Mouse (Mus musculus): ENCODE measurements around the gene Mrpl54. TPM values are rescaled to one million over a fixed set of nuclear protein-coding genes. Genes with fewer than 3 reads are reported as not detected.

Mrpl54 gene
- polyA plus RNA-seq, 1 experiment from 2014 or later = 130 TPM

- Histone ChIP-seq H3K4me3 (ENCODE audit: low read depth, low read length) (no peak overlapping the region), H3K36me3 (ENCODE audit: control insufficient read depth, insufficient read depth, low read length) (peaks cover 8% of the 10 kb centered on the region), H3K27me3 (ENCODE audit: control insufficient read depth, insufficient read depth, low read depth, low read length) (peaks cover 6% of the 10 kb centered on the region; the same call in 1 of the 2 replicates), H3K9me3 (replicated peaks; ENCODE audit: control insufficient read depth, low read length, poor library complexity, severe bottlenecking) (no peaks in the 10 kb centered on the region), H3K4me2 (ENCODE audit: low read length) (no peak overlapping the region), H3K4me1 (ENCODE audit: control insufficient read depth, insufficient read depth, low read length) (no peaks in the 10 kb centered on the region), H3K27ac (ENCODE audit: low read length) (no peak overlapping the region), H3K9ac (ENCODE audit: low read depth, low read length) (0 out of 2 replicates have a peak overlapping the region, but pooled peaks have one; percentile 34)
- peak; percentile 1; the same call in 1 of the 2 replicates for ATAC-seq
- WGBS = 75% methylated on average over 4 of the region's 4 CpGs
Measured at GRCm38 (mm10) chr10:81244146-81244545, 22.6 kb downstream of the Mrpl54 start.

DNA sequence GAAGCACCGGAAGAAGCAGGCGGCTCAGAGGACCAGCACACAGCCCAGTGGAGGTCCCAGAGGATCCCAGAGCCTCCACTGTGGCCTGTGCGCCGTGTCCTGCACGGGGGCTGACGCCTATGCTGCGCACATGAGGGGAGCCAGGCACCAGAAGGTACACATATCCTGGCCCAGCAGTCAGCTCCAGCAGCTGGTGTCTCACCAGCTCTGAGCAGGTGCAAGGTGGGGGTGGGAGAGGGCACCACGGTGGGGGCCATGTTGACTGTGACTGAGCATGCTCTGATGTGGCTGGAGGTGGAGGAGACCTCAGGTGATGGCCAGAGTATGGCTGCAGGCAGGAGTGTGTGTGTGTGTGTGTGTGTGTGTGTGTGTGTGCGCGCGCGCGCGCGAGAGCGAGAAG is 24.7 kb downstream of the Mrpl54 start:
- ATAC-seq = no peak
- 88% methylated on average over 16 of the region's 16 CpGs for WGBS
- Histone ChIP-seq H3K9me3 (replicated peaks; ENCODE audit: control insufficient read depth, low read length, poor library complexity, severe bottlenecking) (no peaks in the 10 kb centered on the region), H3K27ac (ENCODE audit: low read length) (no peak overlapping the region), H3K27me3 (ENCODE audit: control insufficient read depth, insufficient read depth, low read depth, low read length) (peaks cover 7% of the 10 kb centered on the region; the same call in 1 of the 2 replicates), H3K4me3 (ENCODE audit: low read depth, low read length) (no peak overlapping the region), H3K4me1 (ENCODE audit: control insufficient read depth, insufficient read depth, low read length) (no peaks in the 10 kb centered on the region), H3K4me2 (ENCODE audit: low read length) (no peak overlapping the region), H3K36me3 (ENCODE audit: control insufficient read depth, insufficient read depth, low read length) (peaks cover 6% of the 10 kb centered on the region; the same call in 1 of the 2 replicates), H3K9ac (ENCODE audit: low read depth, low read length) (no peak overlapping the region)

DNA sequence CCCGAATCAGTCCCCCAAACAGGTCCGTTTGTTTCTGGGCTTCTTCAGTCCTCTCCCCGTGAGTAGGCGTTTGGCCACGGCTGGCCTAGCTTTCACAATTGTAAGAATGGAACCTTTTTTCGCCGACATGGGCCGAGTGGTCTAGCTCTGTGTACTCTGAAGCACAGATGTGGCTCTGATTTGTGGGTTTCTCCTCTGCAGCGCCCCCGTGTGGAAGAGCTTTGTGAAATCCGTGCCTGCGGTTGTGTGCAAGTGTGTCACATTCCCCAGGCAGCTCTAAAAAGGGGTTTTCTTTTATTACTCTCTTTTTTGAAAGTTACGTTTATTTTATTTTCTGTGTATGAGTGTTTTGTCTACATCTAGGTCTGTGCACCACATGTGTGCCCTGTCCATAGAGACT is 25.9 kb downstream of the Mrpl54 start:
- no peaks in the 10 kb centered on the region for H3K9me3 ChIP-seq (replicated peaks; ENCODE audit: control insufficient read depth, low read length, poor library complexity, severe bottlenecking)
- WGBS = 22% methylated on average over 13 of the region's 13 CpGs
- no peak overlapping the region for H3K9ac ChIP-seq (ENCODE audit: low read depth, low read length)
- H3K4me1 ChIP-seq (ENCODE audit: control insufficient read depth, insufficient read depth, low read length) = no peaks in the 10 kb centered on the region
- peaks cover 3% of the 10 kb centered on the region; the same call in 1 of the 2 replicates for H3K36me3 ChIP-seq (ENCODE audit: control insufficient read depth, insufficient read depth, low read length)
- ATAC-seq = no peak
- H3K27me3 ChIP-seq (ENCODE audit: control insufficient read depth, insufficient read depth, low read depth, low read length) = peaks cover 7% of the 10 kb centered on the region; the same call in 1 of the 2 replicates
- no peak overlapping the region for H3K27ac ChIP-seq (ENCODE audit: low read length)
- H3K4me2 ChIP-seq (ENCODE audit: low read length) = no peak overlapping the region
- H3K4me3 ChIP-seq (ENCODE audit: low read depth, low read length) = no peak overlapping the region

GRCm38 (mm10) chr10:81238618-81239017 is 28.1 kb downstream of the Mrpl54 start:
- no peak for ATAC-seq
- peaks cover 3% of the 10 kb centered on the region; the same call in 1 of the 2 replicates for H3K36me3 ChIP-seq (ENCODE audit: control insufficient read depth, insufficient read depth, low read length)
- WGBS = 77% methylated on average over 2 of the region's 2 CpGs

DNA sequence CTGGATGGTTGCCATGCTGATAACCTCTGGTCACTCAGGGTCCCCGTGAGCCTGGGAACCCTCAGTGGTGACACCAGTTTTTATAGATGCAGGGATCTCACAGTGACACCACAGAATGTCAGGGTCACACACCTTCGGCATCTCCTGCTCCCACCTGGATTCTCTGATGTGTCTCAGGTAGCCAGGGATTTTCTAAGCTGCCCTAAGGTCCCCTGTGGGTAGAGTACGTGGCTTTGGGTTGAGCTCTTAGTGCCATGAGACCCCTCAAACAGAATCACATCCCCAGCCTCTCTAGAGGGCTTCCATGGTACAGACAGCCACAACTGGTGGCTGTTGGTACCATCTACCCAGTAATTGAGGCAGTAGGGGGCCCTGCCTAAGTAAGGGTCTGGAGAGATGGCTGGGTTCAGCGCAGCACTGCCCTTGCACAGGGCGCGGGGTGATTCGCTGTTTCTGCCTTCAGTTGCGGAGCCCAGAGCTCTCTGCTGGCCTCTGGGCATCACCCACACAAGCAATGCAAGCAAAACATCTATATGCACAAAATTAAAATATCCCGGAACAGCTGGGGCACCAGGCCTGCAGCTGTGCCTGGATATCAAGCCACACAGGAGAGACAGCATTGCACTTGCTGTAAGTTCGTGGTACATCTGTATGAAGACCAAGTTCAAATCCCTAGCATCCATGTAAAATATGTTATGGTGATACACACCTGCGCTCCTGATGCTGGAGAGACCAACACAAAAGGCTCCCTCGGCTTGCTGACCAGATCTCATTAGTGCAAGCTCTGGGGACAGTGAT is 30.1 kb downstream of the Mrpl54 start:
- Histone ChIP-seq H3K27ac (ENCODE audit: low read length) (no peak overlapping the region), H3K4me1 (ENCODE audit: control insufficient read depth, insufficient read depth, low read length) (peaks cover 10% of the 10 kb centered on the region), H3K4me3 (ENCODE audit: low read depth, low read length) (no peak overlapping the region), H3K9ac (ENCODE audit: low read depth, low read length) (no peak overlapping the region), H3K36me3 (ENCODE audit: control insufficient read depth, insufficient read depth, low read length) (no peaks in the 10 kb centered on the region), H3K4me2 (ENCODE audit: low read length) (no peak overlapping the region), H3K9me3 (replicated peaks; ENCODE audit: control insufficient read depth, low read length, poor library complexity, severe bottlenecking) (no peaks in the 10 kb centered on the region), H3K27me3 (ENCODE audit: control insufficient read depth, insufficient read depth, low read depth, low read length) (peaks cover 7% of the 10 kb centered on the region; the same call in 1 of the 2 replicates)
- WGBS = 86% methylated on average over 12 of the region's 12 CpGs
- ATAC-seq = no peak

More at GRCm38 (mm10) chr10:81238618-81239017, 28.1 kb downstream of the Mrpl54 start:
- no peak overlapping the region for H3K9ac ChIP-seq (ENCODE audit: low read depth, low read length)
- H3K4me3 ChIP-seq (ENCODE audit: low read depth, low read length) = no peak overlapping the region
- peaks cover 7% of the 10 kb centered on the region; the same call in 1 of the 2 replicates for H3K27me3 ChIP-seq (ENCODE audit: control insufficient read depth, insufficient read depth, low read depth, low read length)
- no peak overlapping the region for H3K4me2 ChIP-seq (ENCODE audit: low read length)
- no peaks in the 10 kb centered on the region for H3K9me3 ChIP-seq (replicated peaks; ENCODE audit: control insufficient read depth, low read length, poor library complexity, severe bottlenecking)
- no peak overlapping the region for H3K27ac ChIP-seq (ENCODE audit: low read length)
- H3K4me1 ChIP-seq (ENCODE audit: control insufficient read depth, insufficient read depth, low read length) = peaks cover 4% of the 10 kb centered on the region

DNA sequence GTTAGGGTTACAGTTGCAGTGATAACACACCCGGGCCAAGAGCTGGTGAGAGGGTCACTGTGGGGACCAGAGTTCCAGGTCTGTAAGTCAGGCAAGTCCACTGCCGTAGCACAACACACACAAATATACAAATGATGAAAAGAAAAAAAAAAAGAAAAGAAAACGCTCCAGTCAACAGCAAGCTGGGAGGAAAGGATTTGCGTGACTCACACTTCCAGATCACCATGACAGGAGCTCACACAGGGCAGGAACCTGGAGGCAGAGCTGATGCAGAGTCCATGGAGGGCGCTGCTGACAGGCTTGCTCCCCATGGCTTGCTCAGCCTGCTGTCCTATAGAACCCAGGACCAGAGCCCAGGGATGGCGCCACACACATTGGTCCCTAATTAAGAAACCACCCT is 32.5 kb downstream of the Mrpl54 start:
- WGBS = 87% methylated on average over 6 of the region's 6 CpGs
- Histone ChIP-seq H3K4me1 (ENCODE audit: control insufficient read depth, insufficient read depth, low read length) (peaks cover 18% of the 10 kb centered on the region), H3K4me3 (ENCODE audit: low read depth, low read length) (no peak overlapping the region), H3K27me3 (ENCODE audit: control insufficient read depth, insufficient read depth, low read depth, low read length) (peaks cover 2% of the 10 kb centered on the region; the same call in 1 of the 2 replicates), H3K36me3 (ENCODE audit: control insufficient read depth, insufficient read depth, low read length) (no peaks in the 10 kb centered on the region), H3K4me2 (ENCODE audit: low read length) (no peak overlapping the region; the same call in 1 of the 2 replicates), H3K9me3 (replicated peaks; ENCODE audit: control insufficient read depth, low read length, poor library complexity, severe bottlenecking) (no peaks in the 10 kb centered on the region), H3K9ac (ENCODE audit: low read depth, low read length) (no peak overlapping the region), H3K27ac (ENCODE audit: low read length) (no peak overlapping the region)
- ATAC-seq = no peak

DNA sequence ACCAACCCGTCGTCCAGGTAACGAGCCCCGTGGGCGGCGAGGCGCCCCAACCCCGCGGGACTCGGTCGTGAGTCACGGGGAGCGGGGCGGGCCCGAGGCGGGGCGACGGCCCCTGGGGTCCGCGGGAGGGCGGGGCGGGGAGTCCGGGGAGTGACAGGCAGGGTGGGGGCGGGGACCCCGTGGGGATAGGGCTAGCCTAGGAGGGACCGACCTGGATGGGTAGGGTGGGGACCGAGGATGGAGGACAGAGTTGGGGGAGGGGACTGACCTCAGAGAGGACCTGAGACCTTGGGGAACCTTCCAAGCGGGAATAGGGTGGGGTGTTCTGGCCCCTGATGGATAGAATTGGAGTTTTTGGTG is 33.5 kb downstream of the Mrpl54 start:
- Histone ChIP-seq H3K9ac (ENCODE audit: low read depth, low read length) (peak overlapping the region; percentile 83), H3K27ac (ENCODE audit: low read length) (peak overlapping the region; percentile 61), H3K27me3 (ENCODE audit: control insufficient read depth, insufficient read depth, low read depth, low read length) (no peaks in the 10 kb centered on the region), H3K4me1 (ENCODE audit: control insufficient read depth, insufficient read depth, low read length) (peaks cover 28% of the 10 kb centered on the region), H3K36me3 (ENCODE audit: control insufficient read depth, insufficient read depth, low read length) (no peaks in the 10 kb centered on the region), H3K4me2 (ENCODE audit: low read length) (peak overlapping the region; percentile 77), H3K4me3 (ENCODE audit: low read depth, low read length) (peak overlapping the region; percentile 73), H3K9me3 (replicated peaks; ENCODE audit: control insufficient read depth, low read length, poor library complexity, severe bottlenecking) (no peaks in the 10 kb centered on the region)
- 0 out of 2 replicates have a peak, but pooled peaks have one; percentile 9 for ATAC-seq
- WGBS = 1% methylated on average over 16 of the region's 28 CpGs

DNA sequence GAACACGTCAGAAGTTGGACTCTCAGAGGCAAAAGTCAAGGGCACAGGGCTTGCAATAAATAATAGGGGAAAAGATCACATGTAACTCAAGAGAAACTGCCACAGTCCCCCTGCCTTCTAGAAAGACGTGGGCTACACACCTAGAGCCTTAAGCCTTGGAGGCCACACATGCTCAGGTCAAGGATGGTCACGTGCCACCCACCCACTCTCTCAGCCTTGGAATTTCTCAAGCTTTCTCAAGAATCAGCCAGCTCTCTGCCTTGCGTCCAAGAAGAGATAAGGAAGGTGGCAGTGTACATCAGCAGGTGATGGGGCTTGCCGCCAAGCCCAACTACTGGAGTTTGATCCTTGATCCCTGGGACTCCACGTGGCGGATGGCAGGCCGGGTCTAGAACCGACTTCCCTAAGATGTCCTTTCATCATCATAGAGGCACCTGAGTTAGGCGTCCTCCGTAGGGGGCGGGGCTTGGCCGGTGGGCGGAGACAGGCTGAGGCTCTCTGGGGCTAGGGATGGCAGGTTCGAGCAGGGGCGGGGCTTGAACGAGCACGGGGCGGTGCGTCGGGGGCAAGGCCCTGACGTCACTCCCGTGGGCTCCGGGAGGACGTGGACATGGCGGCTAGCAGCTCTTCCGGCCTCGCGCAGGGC is 34.0 kb downstream of the Mrpl54 start, which contains the start of gene Zfr2:
Gene Zfr2 (plus strand): TSS at position 576 of the 646 bp plus-strand sequence.
- H3K9me3 ChIP-seq (replicated peaks; ENCODE audit: control insufficient read depth, low read length, poor library complexity, severe bottlenecking) = no peaks in the 10 kb centered on the region
- peaks cover 33% of the 10 kb centered on the region for H3K4me1 ChIP-seq (ENCODE audit: control insufficient read depth, insufficient read depth, low read length)
- H3K27ac ChIP-seq (ENCODE audit: low read length) = peak within 1 kb of the TSS; percentile 61
- H3K9ac ChIP-seq (ENCODE audit: low read depth, low read length) = peak within 1 kb of the TSS; percentile 83
- H3K36me3 ChIP-seq (ENCODE audit: control insufficient read depth, insufficient read depth, low read length) = no peaks in the 10 kb centered on the region
- ATAC-seq = peak; percentile 60
- H3K4me2 ChIP-seq (ENCODE audit: low read length) = peak within 1 kb of the TSS; percentile 77
- 8% methylated on average over 26 of the region's 29 CpGs for WGBS
- no peaks in the 10 kb centered on the region for H3K27me3 ChIP-seq (ENCODE audit: control insufficient read depth, insufficient read depth, low read depth, low read length)
- peak within 1 kb of the TSS; percentile 73 for H3K4me3 ChIP-seq (ENCODE audit: low read depth, low read length)
